ENCODE assay signal across 28 mouse cellular contexts in the genomic region with DNA sequence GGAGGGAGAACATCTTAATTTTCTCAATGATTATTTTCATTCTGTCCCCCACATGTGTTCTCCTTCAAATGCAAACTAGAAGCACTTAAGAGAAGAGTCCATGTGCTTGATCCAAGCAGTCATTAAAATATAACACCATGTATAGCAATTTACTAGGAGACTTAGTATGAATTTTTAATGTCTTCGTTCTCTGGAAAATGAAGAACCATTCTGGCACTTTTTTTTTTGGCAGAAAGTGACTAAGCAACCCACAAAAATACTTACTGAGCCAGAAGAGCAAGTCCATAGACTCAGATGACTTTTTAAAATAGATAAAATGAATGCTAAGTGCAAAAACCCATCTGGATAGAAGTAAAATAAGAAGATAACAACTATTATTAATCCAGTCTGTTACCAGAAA.
"Had no signal": no experiment of that assay in that cellular context is flagged by ENCODE, and none has a peak within 500 bp of the region (broad histone marks: within the 10 kb centered on the region; RNA-seq: fewer than 3 reads in every experiment).

No protein-coding gene starts in this region.

- H3K27ac ChIP-seq: embryonic facial prominence, embryonic 10.5 days; embryonic facial prominence, embryonic 12.5 days; embryonic facial prominence, embryonic 13.5 days; embryonic facial prominence, embryonic 15.5 days; forebrain, embryonic 10.5 days; forebrain, embryonic 12.5 days; forebrain, embryonic 13.5 days; forebrain, embryonic 15.5 days; gastrocnemius, adult 2 months; heart, adult 2 months had no signal

- DNase-seq: cerebellum, adult 8-10 months; cerebellum, adult 9-10 months; cerebellum, adult 9-11 months; cerebellum, postnatal 10 days; cerebellum, postnatal 14 days; cerebellum, postnatal 25 days; cerebellum, postnatal 36 days; embryo, embryonic 11 days; forebrain, postnatal 0 days; gastrocnemius, adult 2 months; gastrocnemius, postnatal 10 days; gastrocnemius, postnatal 14 days; gastrocnemius, postnatal 25 days; gastrocnemius, postnatal 36 days; heart, adult 11 months; heart, adult 18-20 months; heart, adult 2 months had no signal

- H3K36me3 ChIP-seq: embryonic facial prominence, embryonic 10.5 days; embryonic facial prominence, embryonic 12.5 days; embryonic facial prominence, embryonic 13.5 days; embryonic facial prominence, embryonic 15.5 days; forebrain, embryonic 10.5 days; forebrain, embryonic 12.5 days; forebrain, embryonic 15.5 days had no signal

- H3K9me3 ChIP-seq: embryonic facial prominence, embryonic 10.5 days; embryonic facial prominence, embryonic 12.5 days; embryonic facial prominence, embryonic 13.5 days; embryonic facial prominence, embryonic 15.5 days; forebrain, embryonic 10.5 days; forebrain, embryonic 12.5 days; forebrain, embryonic 13.5 days; forebrain, embryonic 15.5 days had no signal

- H3K4me3 ChIP-seq: embryonic facial prominence, embryonic 10.5 days; embryonic facial prominence, embryonic 12.5 days; embryonic facial prominence, embryonic 13.5 days; embryonic facial prominence, embryonic 15.5 days; erythroblast, embryonic 14.5 days; forebrain, embryonic 10.5 days; forebrain, embryonic 12.5 days; forebrain, embryonic 13.5 days; forebrain, embryonic 15.5 days; gastrocnemius, adult 2 months; heart, adult 2 months had no signal

- H3K9ac ChIP-seq: embryonic facial prominence, embryonic 12.5 days; embryonic facial prominence, embryonic 13.5 days; embryonic facial prominence, embryonic 15.5 days; forebrain, embryonic 12.5 days; forebrain, embryonic 13.5 days; forebrain, embryonic 15.5 days; forebrain, postnatal 0 days had no signal

- H3K4me1 ChIP-seq: embryonic facial prominence, embryonic 10.5 days; embryonic facial prominence, embryonic 12.5 days; embryonic facial prominence, embryonic 13.5 days; embryonic facial prominence, embryonic 15.5 days; forebrain, embryonic 10.5 days; forebrain, embryonic 12.5 days; forebrain, embryonic 13.5 days; forebrain, embryonic 15.5 days had no signal

- H3K4me2 ChIP-seq: embryonic facial prominence, embryonic 12.5 days; embryonic facial prominence, embryonic 13.5 days; embryonic facial prominence, embryonic 15.5 days; forebrain, embryonic 12.5 days; forebrain, embryonic 13.5 days; forebrain, embryonic 15.5 days had no signal

- ATAC-seq: forebrain, embryonic 13.5 days; forebrain, embryonic 14.5 days; forebrain, embryonic 15.5 days; forebrain, embryonic 16.5 days; forebrain, postnatal 0 days had no signal

- H3K27me3 ChIP-seq: embryonic facial prominence, embryonic 12.5 days; embryonic facial prominence, embryonic 13.5 days; embryonic facial prominence, embryonic 15.5 days; forebrain, embryonic 12.5 days; forebrain, embryonic 13.5 days; forebrain, embryonic 15.5 days had no signal
